Mouse (Mus musculus): ENCODE results near the gene Uxs1. TPM values are rescaled to one million over a fixed set of nuclear protein-coding genes. Genes with fewer than 3 reads are reported as not detected.

Gene Uxs1
- polyA plus RNA-seq, 1 experiment from 2014 or later = 18.0 TPM

- H3K36me3 ChIP-seq (ENCODE audit: control insufficient read depth, insufficient read depth, low read length) = peaks cover 5% of the 10 kb centered on the region
- 89% methylated on average over 3 of the region's 3 CpGs for WGBS
- no peak overlapping the region for H3K27ac ChIP-seq (ENCODE audit: low read depth, low read length)
- no peak overlapping the region for H3K4me3 ChIP-seq (ENCODE audit: low read length)
- H3K9me3 ChIP-seq (ENCODE audit: control insufficient read depth, low read length) = no peaks in the 10 kb centered on the region
- ATAC-seq = no peak
- no peaks in the 10 kb centered on the region for H3K4me1 ChIP-seq (ENCODE audit: control insufficient read depth, insufficient read depth, low read depth, low read length)
- H3K4me2 ChIP-seq (ENCODE audit: low read length) = no peak overlapping the region
- H3K9ac ChIP-seq (ENCODE audit: low read depth, low read length) = no peak overlapping the region
- H3K27me3 ChIP-seq (replicated peaks; ENCODE audit: control insufficient read depth, insufficient read depth, low read length) = no peaks in the 10 kb centered on the region
Measured at GRCm38 (mm10) chr1:43782680-43783079, 44.9 kb downstream of the Uxs1 start.

- Histone ChIP-seq H3K36me3 (ENCODE audit: control insufficient read depth, insufficient read depth, low read length) (peaks cover 5% of the 10 kb centered on the region), H3K4me3 (ENCODE audit: low read length) (no peak overlapping the region), H3K27me3 (replicated peaks; ENCODE audit: control insufficient read depth, insufficient read depth, low read length) (no peaks in the 10 kb centered on the region), H3K9me3 (ENCODE audit: control insufficient read depth, low read length) (no peaks in the 10 kb centered on the region), H3K4me2 (ENCODE audit: low read length) (no peak overlapping the region), H3K4me1 (ENCODE audit: control insufficient read depth, insufficient read depth, low read depth, low read length) (no peaks in the 10 kb centered on the region), H3K27ac (ENCODE audit: low read depth, low read length) (no peak overlapping the region), H3K9ac (ENCODE audit: low read depth, low read length) (no peak overlapping the region)
- WGBS = 80% methylated on average over 3 of the region's 3 CpGs
- no peak for ATAC-seq
Measured at GRCm38 (mm10) chr1:43781672-43782071, 45.9 kb downstream of the Uxs1 start.

GRCm38 (mm10) chr1:43781195-43781594, 46.4 kb downstream of the Uxs1 start:
- H3K4me3 ChIP-seq (ENCODE audit: low read length) = no peak overlapping the region
- no peaks in the 10 kb centered on the region for H3K27me3 ChIP-seq (replicated peaks; ENCODE audit: control insufficient read depth, insufficient read depth, low read length)
- 80% methylated on average over 2 of the region's 2 CpGs for WGBS
- peaks cover 5% of the 10 kb centered on the region for H3K36me3 ChIP-seq (ENCODE audit: control insufficient read depth, insufficient read depth, low read length)
- H3K4me2 ChIP-seq (ENCODE audit: low read length) = no peak overlapping the region
- H3K4me1 ChIP-seq (ENCODE audit: control insufficient read depth, insufficient read depth, low read depth, low read length) = no peaks in the 10 kb centered on the region
- ATAC-seq = no peak
- H3K9ac ChIP-seq (ENCODE audit: low read depth, low read length) = no peak overlapping the region
- no peaks in the 10 kb centered on the region for H3K9me3 ChIP-seq (ENCODE audit: control insufficient read depth, low read length)
- no peak overlapping the region for H3K27ac ChIP-seq (ENCODE audit: low read depth, low read length)

GRCm38 (mm10) chr1:43776106-43776505, 51.5 kb downstream of the Uxs1 start:
- ATAC-seq = no peak
- H3K36me3 ChIP-seq (ENCODE audit: control insufficient read depth, insufficient read depth, low read length) = peaks cover 15% of the 10 kb centered on the region
- WGBS = 92% methylated on average over 3 of the region's 3 CpGs

GRCm38 (mm10) chr1:43774126-43774525, 53.5 kb downstream of the Uxs1 start:
- Histone ChIP-seq H3K4me1 (ENCODE audit: control insufficient read depth, insufficient read depth, low read depth, low read length) (no peaks in the 10 kb centered on the region), H3K27ac (ENCODE audit: low read depth, low read length) (no peak overlapping the region), H3K9ac (ENCODE audit: low read depth, low read length) (no peak overlapping the region), H3K27me3 (replicated peaks; ENCODE audit: control insufficient read depth, insufficient read depth, low read length) (no peaks in the 10 kb centered on the region), H3K9me3 (ENCODE audit: control insufficient read depth, low read length) (no peaks in the 10 kb centered on the region), H3K4me2 (ENCODE audit: low read length) (no peak overlapping the region), H3K4me3 (ENCODE audit: low read length) (no peak overlapping the region), H3K36me3 (ENCODE audit: control insufficient read depth, insufficient read depth, low read length) (peaks cover 15% of the 10 kb centered on the region)
- no peak for ATAC-seq
- WGBS = 87% methylated on average over 4 of the region's 4 CpGs

More at GRCm38 (mm10) chr1:43776106-43776505, 51.5 kb downstream of the Uxs1 start:
- H3K4me2 ChIP-seq (ENCODE audit: low read length) = no peak overlapping the region
- no peaks in the 10 kb centered on the region for H3K27me3 ChIP-seq (replicated peaks; ENCODE audit: control insufficient read depth, insufficient read depth, low read length)
- H3K4me1 ChIP-seq (ENCODE audit: control insufficient read depth, insufficient read depth, low read depth, low read length) = no peaks in the 10 kb centered on the region
- no peaks in the 10 kb centered on the region for H3K9me3 ChIP-seq (ENCODE audit: control insufficient read depth, low read length)
- no peak overlapping the region for H3K4me3 ChIP-seq (ENCODE audit: low read length)
- no peak overlapping the region for H3K9ac ChIP-seq (ENCODE audit: low read depth, low read length)
- no peak overlapping the region for H3K27ac ChIP-seq (ENCODE audit: low read depth, low read length)

GRCm38 (mm10) chr1:43772694-43773093, 54.9 kb downstream of the Uxs1 start:
- no peak overlapping the region for H3K27ac ChIP-seq (ENCODE audit: low read depth, low read length)

GRCm38 (mm10) chr1:43770032-43770431, 57.6 kb downstream of the Uxs1 start:
- Histone ChIP-seq H3K9ac (ENCODE audit: low read depth, low read length) (no peak overlapping the region), H3K4me3 (ENCODE audit: low read length) (no peak overlapping the region), H3K27me3 (replicated peaks; ENCODE audit: control insufficient read depth, insufficient read depth, low read length) (no peaks in the 10 kb centered on the region), H3K4me2 (ENCODE audit: low read length) (no peak overlapping the region), H3K4me1 (ENCODE audit: control insufficient read depth, insufficient read depth, low read depth, low read length) (no peaks in the 10 kb centered on the region), H3K27ac (ENCODE audit: low read depth, low read length) (no peak overlapping the region), H3K36me3 (ENCODE audit: control insufficient read depth, insufficient read depth, low read length) (peaks cover 13% of the 10 kb centered on the region), H3K9me3 (ENCODE audit: control insufficient read depth, low read length) (no peaks in the 10 kb centered on the region)
- ATAC-seq = no peak
- 91% methylated on average over 3 of the region's 3 CpGs for WGBS

More at GRCm38 (mm10) chr1:43772694-43773093, 54.9 kb downstream of the Uxs1 start:
- no peaks in the 10 kb centered on the region for H3K27me3 ChIP-seq (replicated peaks; ENCODE audit: control insufficient read depth, insufficient read depth, low read length)
- H3K4me2 ChIP-seq (ENCODE audit: low read length) = no peak overlapping the region
- no peaks in the 10 kb centered on the region for H3K9me3 ChIP-seq (ENCODE audit: control insufficient read depth, low read length)
- H3K9ac ChIP-seq (ENCODE audit: low read depth, low read length) = no peak overlapping the region
- H3K4me1 ChIP-seq (ENCODE audit: control insufficient read depth, insufficient read depth, low read depth, low read length) = no peaks in the 10 kb centered on the region
- H3K36me3 ChIP-seq (ENCODE audit: control insufficient read depth, insufficient read depth, low read length) = peaks cover 12% of the 10 kb centered on the region
- 94% methylated on average over 3 of the region's 3 CpGs for WGBS
- no peak overlapping the region for H3K4me3 ChIP-seq (ENCODE audit: low read length)
- ATAC-seq = no peak

GRCm38 (mm10) chr1:43769348-43769747, 58.3 kb downstream of the Uxs1 start:
- ATAC-seq = no peak
- Histone ChIP-seq H3K4me2 (ENCODE audit: low read length) (no peak overlapping the region), H3K27ac (ENCODE audit: low read depth, low read length) (no peak overlapping the region), H3K4me1 (ENCODE audit: control insufficient read depth, insufficient read depth, low read depth, low read length) (no peaks in the 10 kb centered on the region), H3K9me3 (ENCODE audit: control insufficient read depth, low read length) (no peaks in the 10 kb centered on the region), H3K4me3 (ENCODE audit: low read length) (no peak overlapping the region), H3K36me3 (ENCODE audit: control insufficient read depth, insufficient read depth, low read length) (peaks cover 16% of the 10 kb centered on the region), H3K9ac (ENCODE audit: low read depth, low read length) (no peak overlapping the region), H3K27me3 (replicated peaks; ENCODE audit: control insufficient read depth, insufficient read depth, low read length) (no peaks in the 10 kb centered on the region)
- 73% methylated on average over 1 of the region's 1 CpGs for WGBS

GRCm38 (mm10) chr1:43768385-43768990, 59.1 kb downstream of the Uxs1 start:
- no peak for ATAC-seq
- H3K27me3 ChIP-seq (replicated peaks; ENCODE audit: control insufficient read depth, insufficient read depth, low read length) = no peaks in the 10 kb centered on the region
- H3K36me3 ChIP-seq (ENCODE audit: control insufficient read depth, insufficient read depth, low read length) = peaks cover 17% of the 10 kb centered on the region
- H3K27ac ChIP-seq (ENCODE audit: low read depth, low read length) = no peak overlapping the region
- no peaks in the 10 kb centered on the region for H3K4me1 ChIP-seq (ENCODE audit: control insufficient read depth, insufficient read depth, low read depth, low read length)
- 90% methylated on average over 4 of the region's 4 CpGs for WGBS
- H3K9ac ChIP-seq (ENCODE audit: low read depth, low read length) = no peak overlapping the region
- H3K4me3 ChIP-seq (ENCODE audit: low read length) = no peak overlapping the region
- no peak overlapping the region for H3K4me2 ChIP-seq (ENCODE audit: low read length)
- no peaks in the 10 kb centered on the region for H3K9me3 ChIP-seq (ENCODE audit: control insufficient read depth, low read length)

Data from hindbrain, embryonic 16.5 days (tissue).